In genomic region chr17:12564481-12565000, GRCm38 (mm10) we compare ENCODE assay signal across 19 mouse cellular contexts. TPM values are rescaled to one million over a fixed set of nuclear protein-coding genes. Genes with fewer than 3 reads are reported as not detected.
"Had no signal": no experiment of that assay in that cellular context is flagged by ENCODE, and none has a peak within 500 bp of the region (broad histone marks: within the 10 kb centered on the region; RNA-seq: fewer than 3 reads in every experiment).

No protein-coding gene starts in this region.

RNA-seq across cellular contexts. Expression of gene Slc22a2, which starts 19.4 kb away (rescaled TPM):
- polyA plus RNA-seq: limb, embryonic 10.5 days; limb, embryonic 11.5 days; limb, embryonic 12.5 days; limb, embryonic 13.5 days; limb, embryonic 14.5 days; limb, embryonic 15.5 days; liver, adult 2 months; liver, embryonic 11.5 days; liver, embryonic 12.5 days; liver, embryonic 13.5 days; liver, embryonic 15.5 days; liver, embryonic 16.5 days; lung, embryonic 14.5 days; lung, embryonic 16.5 days; macrophage; midbrain, embryonic 10.5 days; midbrain, embryonic 11.5 days; myocyte; neural tube, embryonic 11.5 days had no signal

RNA-seq across cellular contexts. Expression of gene Slc22a3, which starts 57.0 kb away (rescaled TPM):
- polyA plus RNA-seq: limb, embryonic 10.5 days; macrophage; midbrain, embryonic 10.5 days; myocyte had no signal
